Mouse (Mus musculus) spleen, adult 2 months (tissue): ENCODE data around the gene Ice2. TPM values are rescaled to one million over a fixed set of nuclear protein-coding genes. Genes with fewer than 3 reads are reported as not detected.

Experiments used
- DNase-seq, 2 experiments: peaks; one replicate each; pipeline versions ENCODE4 v3.0.0 to v3.0.0-alpha.2; 2012 to 2021; ENCODE audit warnings: low spot score in 2 of 2, low read depth in 1 of 2
- H3K27ac ChIP-seq: fragments of 200-500 bp; 2 replicates; pipeline ENCODE4 v1.5.1; 2012; ENCODE audit warnings: low read length, inconsistent platforms; ENCODE audit not compliant: insufficient read depth
- H3K27me3 ChIP-seq: fragments of 200-500 bp; 2 replicates; pipeline ENCODE4 v1.6.1; 2012; ENCODE audit warnings: mild to moderate bottlenecking, moderate library complexity, low read length, inconsistent platforms; ENCODE audit not compliant: control insufficient read depth, insufficient read depth
- H3K36me3 ChIP-seq: fragments of 200-500 bp; 2 replicates; pipeline ENCODE4 v1.6.1; 2012; ENCODE audit warnings: mild to moderate bottlenecking, low read length, inconsistent platforms; ENCODE audit not compliant: control insufficient read depth, insufficient read depth
- H3K4me1 ChIP-seq: fragments of 200-500 bp; 2 replicates; pipeline ENCODE4 v1.6.1; 2011; ENCODE audit warnings: inconsistent platforms; ENCODE audit not compliant: control insufficient read depth, insufficient read depth, insufficient read length
- H3K4me3 ChIP-seq: fragments of 200-500 bp; 2 replicates; pipeline ENCODE4 v1.5.1; 2011; ENCODE audit warnings: mild to moderate bottlenecking, inconsistent platforms; ENCODE audit not compliant: insufficient read depth, insufficient read length; ENCODE audit errors: extremely low read depth
- CTCF ChIP-seq: fragments of 200-500 bp; IDR thresholded peaks from 2 replicates; pipeline ENCODE4 v1.5.1; 2011; ENCODE audit warnings: mild to moderate bottlenecking, inconsistent platforms; ENCODE audit not compliant: insufficient read depth, insufficient read length, insufficient replicate concordance; ENCODE audit errors: extremely low read depth
- POLR2A ChIP-seq: fragments of 200-500 bp; IDR thresholded peaks from 2 replicates; pipeline ENCODE4 v1.6.1; 2011; ENCODE audit warnings: low read depth, low read length, inconsistent platforms
- WGBS: fragments of 180-500 bp; shearing (Covaris S2); methylation state at CpG from one replicate; pipeline ENCODE4 v1.1.7; 2018; 5-methylcytosine and 5-hydroxymethylcytosine counted together
- polyA plus RNA-seq: library from polyadenylated mRNA; depleted of rRNA; stranded (reverse); fragments of >200 nt; gene quantifications from 2 replicates; pipeline ENCODE4 v1.2.3, GENCODE M21; 2012

Gene Ice2
- polyA plus RNA-seq, 1 experiment = 2.6 TPM

DNA sequence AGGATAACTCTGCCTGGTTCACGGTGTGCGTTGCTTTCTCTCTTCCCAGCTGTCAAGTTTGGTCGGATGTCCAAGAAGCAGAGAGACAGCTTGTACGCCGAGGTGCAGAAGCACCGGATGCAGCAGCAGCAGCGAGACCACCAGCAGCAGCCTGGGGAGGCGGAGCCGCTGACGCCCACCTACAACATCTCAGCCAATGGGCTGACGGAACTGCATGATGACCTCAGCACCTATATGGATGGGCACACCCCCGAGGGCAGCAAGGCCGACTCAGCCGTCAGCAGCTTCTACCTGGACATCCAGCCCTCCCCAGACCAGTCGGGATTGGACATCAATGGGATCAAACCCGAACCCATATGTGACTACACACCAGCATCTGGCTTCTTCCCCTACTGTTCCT is 33.6 kb upstream of the Ice2 start:
- Histone ChIP-seq H3K36me3 (no peaks in the 10 kb centered on the region), H3K4me3 (no peak overlapping the region), H3K4me1 (no peaks in the 10 kb centered on the region), H3K27ac (no peak overlapping the region), H3K27me3 (no peaks in the 10 kb centered on the region)
- no peak for TF ChIP-seq POLR2A
- no peak for TF ChIP-seq CTCF
- no peak for DNase-seq
- 90% methylated on average over 16 of the region's 16 CpGs for WGBS

GRCm38 (mm10) chr9:69367055-69367454 is 30.7 kb upstream of the Ice2 start:
- no peak overlapping the region for H3K27ac ChIP-seq
- WGBS = 45% methylated on average over 4 of the region's 4 CpGs
- H3K36me3 ChIP-seq = no peaks in the 10 kb centered on the region
- no peaks in the 10 kb centered on the region for H3K4me1 ChIP-seq
- no peak for DNase-seq
- no peaks in the 10 kb centered on the region for H3K27me3 ChIP-seq
- TF ChIP-seq POLR2A (no peak), CTCF (no peak)
- H3K4me3 ChIP-seq = no peak overlapping the region

- Histone ChIP-seq H3K27me3 (no peaks in the 10 kb centered on the region), H3K36me3 (no peaks in the 10 kb centered on the region), H3K27ac (no peak overlapping the region), H3K4me3 (no peak overlapping the region), H3K4me1 (no peaks in the 10 kb centered on the region)
- TF ChIP-seq POLR2A (no peak), CTCF (peak; percentile 80; the same call in 1 of the 2 replicates)
- whole genome bisulfite sequencing = 66% methylated on average over 8 of the region's 8 CpGs
- peak in 1 of 2 experiments; percentile 60 for DNase-seq
These were observed 29.6 kb upstream of the Ice2 start for GRCm38 (mm10) chr9:69368071-69368470.

GRCm38 (mm10) chr9:69371046-69371724 is 26.5 kb upstream of the Ice2 start:
- Histone ChIP-seq H3K4me1 (no peaks in the 10 kb centered on the region), H3K27ac (no peak overlapping the region), H3K4me3 (no peak overlapping the region), H3K27me3 (no peaks in the 10 kb centered on the region), H3K36me3 (no peaks in the 10 kb centered on the region)
- DNase-seq = no peak
- TF ChIP-seq POLR2A (no peak), CTCF (no peak)
- 88% methylated on average over 11 of the region's 11 CpGs for WGBS

GRCm38 (mm10) chr9:69372871-69373270 is 24.8 kb upstream of the Ice2 start:
- 62% methylated on average over 4 of the region's 4 CpGs for WGBS
- no peak overlapping the region for H3K27ac ChIP-seq
- no peaks in the 10 kb centered on the region for H3K36me3 ChIP-seq
- no peak for DNase-seq
- H3K4me1 ChIP-seq = peaks cover 2% of the 10 kb centered on the region; the same call in 1 of the 2 replicates
- no peak for TF ChIP-seq CTCF
- TF ChIP-seq POLR2A = no peak
- H3K27me3 ChIP-seq = no peaks in the 10 kb centered on the region
- no peak overlapping the region for H3K4me3 ChIP-seq

DNA sequence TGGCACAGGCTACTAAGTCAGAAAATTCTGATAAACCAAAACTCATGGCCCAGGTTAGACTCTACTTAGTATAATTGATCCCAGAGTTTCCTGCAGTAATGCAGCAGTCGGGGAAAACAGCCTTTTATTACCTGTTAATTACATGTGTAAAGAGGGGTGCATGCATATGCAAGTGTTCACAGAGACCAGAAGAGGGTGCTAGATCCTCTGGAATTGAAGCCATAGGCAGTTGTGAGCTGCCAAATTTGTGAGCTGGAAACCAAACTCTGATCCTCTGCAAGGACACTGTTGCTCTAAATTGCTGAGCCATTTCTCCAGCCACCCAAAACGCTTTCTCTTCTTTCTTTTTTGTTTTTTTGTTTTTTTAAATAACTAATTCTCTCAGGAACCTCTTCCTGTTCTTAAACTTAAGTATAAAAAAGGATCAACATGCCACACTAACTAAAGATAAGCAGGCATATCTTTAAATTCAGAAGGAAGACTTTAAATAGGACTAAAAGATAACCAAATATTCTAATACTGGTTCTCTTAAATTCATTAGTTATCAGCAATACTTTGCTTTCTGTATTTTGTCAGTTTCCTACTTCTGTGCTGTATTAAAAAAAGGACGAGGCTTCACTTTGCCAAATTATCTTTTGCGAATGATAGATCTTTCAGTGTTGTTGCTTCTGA is 20.6 kb upstream of the Ice2 start:
- 82% methylated on average over 4 of the region's 4 CpGs for WGBS
- H3K4me1 ChIP-seq = peaks cover 10% of the 10 kb centered on the region; the same call in 1 of the 2 replicates
- no peak for DNase-seq
- no peak overlapping the region for H3K4me3 ChIP-seq
- no peak for TF ChIP-seq CTCF
- TF ChIP-seq POLR2A = no peak
- H3K27ac ChIP-seq = no peak overlapping the region
- H3K36me3 ChIP-seq = no peaks in the 10 kb centered on the region
- H3K27me3 ChIP-seq = no peaks in the 10 kb centered on the region

- H3K4me3 ChIP-seq = no peak overlapping the region
- peak overlapping the region; percentile 81 for H3K27ac ChIP-seq
- peak in 1 of 2 experiments; percentile 22 for DNase-seq
- H3K27me3 ChIP-seq = no peaks in the 10 kb centered on the region
- H3K4me1 ChIP-seq = peaks cover 10% of the 10 kb centered on the region; the same call in 1 of the 2 replicates
- H3K36me3 ChIP-seq = no peaks in the 10 kb centered on the region
- TF ChIP-seq CTCF (no peak), POLR2A (no peak)
- 73% methylated on average over 3 of the region's 3 CpGs for WGBS
These were observed 20.1 kb upstream of the Ice2 start for GRCm38 (mm10) chr9:69377654-69378045.
